Mouse (Mus musculus): ENCODE data around the gene Plekha5.
"Not testable (repeated sequence)": the region's sequence is repeated elsewhere in the genome, so short reads cannot be mapped to it uniquely, and the experiment has no call there.

Plekha5 gene

GRCm38 (mm10) chr6:140580170-140580569, 156.3 kb downstream of the Plekha5 start:
- no peak for DNase-seq

- DNase-seq, result no peak
These were observed 162.9 kb downstream of the Plekha5 start for GRCm38 (mm10) chr6:140586714-140587259.

DNA sequence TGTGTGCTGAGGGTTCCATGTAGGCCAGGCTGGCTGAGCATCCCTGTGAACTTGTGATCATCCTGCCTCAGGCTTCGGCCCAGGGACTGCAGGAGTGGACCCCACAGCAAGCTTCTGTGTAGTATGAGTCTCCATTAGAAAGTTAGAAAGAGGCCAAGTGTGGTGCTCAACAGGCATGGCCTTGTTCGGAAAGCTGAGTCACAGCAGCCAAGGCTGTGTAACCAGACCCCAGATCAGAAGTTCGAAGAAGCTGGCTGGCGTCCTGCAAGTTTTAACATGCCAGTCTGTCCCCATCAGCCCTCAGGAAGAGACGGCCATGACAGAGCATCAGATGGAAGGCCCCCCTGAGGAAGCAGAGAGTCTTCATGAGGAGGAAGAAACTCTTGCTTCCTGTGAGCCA, 167.5 kb downstream of the Plekha5 start:
- no peak for DNase-seq

- no peak for DNase-seq
These were observed 168.9 kb downstream of the Plekha5 start for GRCm38 (mm10) chr6:140592713-140593112.

GRCm38 (mm10) chr6:140593420-140594170, 169.7 kb downstream of the Plekha5 start:
- peak; percentile 18 for DNase-seq

DNA sequence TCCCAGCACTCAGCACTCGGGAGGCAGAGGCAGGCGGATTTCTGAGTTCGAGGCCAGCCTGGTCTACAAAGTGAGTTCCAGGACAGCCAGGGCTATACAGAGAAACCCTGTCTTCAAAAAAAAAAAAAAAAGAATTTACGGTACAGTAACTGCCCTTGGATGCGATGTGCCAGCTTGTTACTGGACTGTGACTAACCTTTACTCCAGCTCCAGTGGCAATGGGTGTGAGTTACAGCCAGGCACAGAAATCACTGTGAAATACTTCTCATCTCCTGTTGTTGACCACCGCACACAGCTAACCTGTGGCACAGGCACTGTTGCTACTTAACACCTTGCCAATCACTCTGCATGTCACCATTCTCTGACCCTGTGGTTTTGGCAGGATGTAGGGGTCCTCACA, 171.7 kb downstream of the Plekha5 start:
- DNase-seq, result not testable (repeated sequence)

DNA sequence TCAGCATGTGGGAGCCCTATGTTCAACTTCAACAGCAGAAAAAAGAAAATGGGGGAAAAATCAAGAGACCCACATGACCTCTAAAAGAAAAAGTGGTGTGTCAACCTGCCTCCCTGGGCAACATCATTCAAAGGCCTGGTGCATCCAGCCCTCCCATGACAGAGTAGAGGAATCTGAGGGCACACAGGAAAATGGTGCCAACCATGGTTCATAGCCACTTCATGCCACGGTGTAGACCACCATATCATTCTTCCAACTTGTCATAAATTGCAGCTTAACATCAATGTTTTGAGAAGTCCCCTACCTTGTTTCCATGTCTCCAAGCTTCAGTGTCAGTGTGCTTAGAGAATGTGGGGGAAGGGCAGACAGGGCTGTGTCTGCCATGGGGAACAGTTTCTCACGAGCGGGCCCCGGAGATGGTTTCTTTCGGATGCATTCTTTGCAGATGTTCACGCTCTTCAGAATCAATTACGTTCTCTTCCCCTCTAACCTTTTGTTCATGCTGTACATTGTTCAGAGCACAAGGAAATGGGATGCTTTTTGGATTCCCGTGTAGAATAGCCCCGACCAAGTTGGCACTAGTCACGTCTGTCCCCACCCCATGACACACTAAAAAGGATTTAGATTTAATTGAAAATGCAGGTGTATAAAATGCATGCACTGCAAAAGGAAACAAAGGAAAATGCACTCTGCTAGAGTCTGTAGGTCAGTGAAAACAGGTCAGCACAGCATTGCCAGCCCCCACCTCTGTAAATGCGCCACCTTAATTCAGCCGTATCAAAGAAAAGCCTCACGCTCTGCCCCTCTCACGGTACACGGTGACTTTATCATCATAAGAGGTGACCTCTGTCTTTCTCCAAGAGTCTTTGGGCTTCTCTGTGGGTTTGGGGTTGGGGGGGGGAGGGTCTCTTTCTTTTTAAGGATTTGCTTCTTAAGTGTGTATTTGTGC, 173.8 kb downstream of the Plekha5 start:
- DNase-seq, result no peak

DNA sequence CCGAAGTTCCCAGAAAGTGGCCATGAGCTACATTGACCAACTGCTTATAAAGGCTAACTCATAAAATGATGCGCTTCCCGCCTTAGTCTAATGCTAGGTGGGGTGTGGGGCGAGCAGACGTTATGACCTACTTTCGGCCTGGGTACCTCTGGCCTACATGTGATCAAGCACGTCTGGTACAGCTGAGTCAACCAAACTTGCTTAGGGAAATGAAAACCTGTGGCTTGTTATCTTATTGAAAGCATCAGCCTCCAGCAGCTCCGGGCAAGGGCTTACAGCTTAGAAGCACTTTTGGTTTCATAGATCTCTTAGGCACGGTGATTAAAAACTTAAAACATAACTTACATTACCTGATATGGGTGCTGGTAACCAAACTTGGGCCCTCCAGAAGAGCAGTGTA, 174.7 kb downstream of the Plekha5 start:
- no peak for DNase-seq

DNA sequence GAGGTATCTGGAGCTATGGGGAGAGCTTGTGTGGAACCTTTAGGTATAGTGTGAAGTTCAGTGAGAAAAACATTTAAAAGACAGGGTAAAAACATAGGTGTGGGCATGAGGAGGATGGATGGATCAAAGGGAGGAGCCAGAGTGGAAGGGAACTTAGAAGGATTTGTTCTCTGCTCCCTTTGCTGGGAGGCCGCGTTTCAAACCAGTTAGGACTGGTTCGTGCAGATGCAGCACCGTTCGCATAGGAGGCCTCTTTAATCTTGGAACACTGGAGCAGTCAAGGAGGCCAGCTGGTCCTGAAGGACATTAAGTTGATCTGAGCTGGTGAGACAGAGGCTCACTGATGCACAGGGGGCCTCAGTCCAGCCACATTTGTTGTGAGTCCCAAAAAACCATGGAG, 175.5 kb downstream of the Plekha5 start:
- DNase-seq, result no peak

GRCm38 (mm10) chr6:140600671-140601070, 176.8 kb downstream of the Plekha5 start:
- DNase-seq, result peak; percentile 32

DNA sequence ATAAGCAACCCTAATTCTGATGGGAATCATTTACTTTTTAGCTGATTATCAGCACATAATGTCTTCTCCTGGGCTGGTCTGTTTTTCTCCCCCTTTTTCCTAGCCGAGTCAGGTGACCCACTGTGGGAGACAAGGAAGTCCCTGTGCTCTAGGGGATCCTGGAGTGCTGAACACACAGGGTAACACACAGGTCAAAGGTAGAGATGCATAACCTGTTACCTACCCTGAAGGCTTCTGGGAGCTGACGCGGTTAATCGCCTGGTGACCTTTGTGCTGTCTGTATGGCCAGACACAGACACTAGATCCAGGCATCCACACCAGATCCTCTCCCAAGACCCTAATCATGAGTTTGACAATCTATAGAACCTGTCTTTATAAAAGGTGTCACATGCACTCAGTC, 177.3 kb downstream of the Plekha5 start:
- no peak for DNase-seq

- DNase-seq, result no peak
These were observed 179.5 kb downstream of the Plekha5 start for GRCm38 (mm10) chr6:140603228-140603944.

- not testable (repeated sequence) for DNase-seq
These were observed 181.3 kb downstream of the Plekha5 start for GRCm38 (mm10) chr6:140605173-140605572.

GRCm38 (mm10) chr6:140605732-140606131, 181.9 kb downstream of the Plekha5 start:
- no peak for DNase-seq

DNA sequence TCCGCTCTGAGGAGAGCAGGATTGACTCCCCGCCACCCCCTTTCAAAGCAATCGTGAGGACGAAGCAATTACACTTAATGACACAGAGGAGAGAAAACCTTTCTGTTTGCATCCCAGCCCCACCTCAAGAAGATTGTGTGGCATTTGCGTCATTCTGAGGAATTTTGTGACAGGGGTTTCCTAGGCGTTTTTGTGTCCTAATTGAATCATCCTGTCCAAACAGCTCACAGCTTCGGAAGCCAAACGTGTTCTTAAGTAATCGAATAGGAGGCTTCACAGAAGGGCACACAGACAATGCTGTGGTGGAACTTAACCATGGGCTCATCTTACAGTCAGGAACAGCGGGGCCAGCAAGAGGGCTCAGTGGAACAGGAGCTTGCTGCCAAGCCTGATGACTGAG, 182.7 kb downstream of the Plekha5 start:
- DNase-seq, result no peak

- no peak for DNase-seq
These were observed 184.8 kb downstream of the Plekha5 start for GRCm38 (mm10) chr6:140608666-140609065.

DNA sequence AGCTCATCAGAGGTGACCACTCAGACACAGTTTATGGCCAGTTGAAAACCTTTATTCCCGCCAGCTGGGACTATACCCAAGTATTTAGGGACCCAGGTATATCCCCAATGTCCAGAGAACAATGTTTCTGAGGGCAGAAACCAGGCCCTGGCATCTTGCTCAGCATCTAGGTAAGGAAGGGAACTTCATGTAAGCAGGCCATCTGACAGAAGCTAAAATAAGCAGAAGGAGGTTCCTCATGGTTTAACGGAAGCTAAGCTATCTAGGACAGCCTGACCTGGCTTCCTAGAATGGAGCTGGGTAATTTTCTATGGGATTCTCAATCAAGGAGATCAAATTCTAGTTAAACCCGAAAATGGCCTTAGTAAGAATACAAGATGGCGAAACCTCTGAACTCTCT, 185.7 kb downstream of the Plekha5 start:
- no peak for DNase-seq

- no peak for DNase-seq
These were observed 186.3 kb downstream of the Plekha5 start for GRCm38 (mm10) chr6:140610117-140610516.

DNA sequence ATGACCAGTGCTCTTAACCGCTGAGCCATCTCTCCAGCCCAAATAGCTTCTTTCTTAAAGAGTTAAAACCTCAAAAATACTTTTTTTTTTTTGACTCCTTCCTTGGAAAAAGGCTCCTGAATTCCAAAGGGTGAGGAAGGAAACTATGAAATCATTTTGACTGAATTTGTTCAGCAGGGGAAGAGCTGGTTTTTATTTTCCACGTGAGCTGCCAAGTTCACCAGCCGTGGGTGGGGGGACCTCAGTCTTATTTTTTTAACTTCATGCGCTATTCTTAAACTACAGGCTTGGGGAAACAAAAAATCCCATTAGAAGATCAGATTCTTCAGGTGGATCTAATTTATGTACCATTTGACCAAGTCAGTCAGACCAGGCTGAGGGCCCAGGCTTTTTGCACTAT, 187.4 kb downstream of the Plekha5 start:
- no peak for DNase-seq

- no peak for DNase-seq
These were observed 188.1 kb downstream of the Plekha5 start for GRCm38 (mm10) chr6:140611893-140612473.

GRCm38 (mm10) chr6:140613822-140614221, 190.0 kb downstream of the Plekha5 start:
- DNase-seq, result no peak

GRCm38 (mm10) chr6:140614711-140615110, 190.9 kb downstream of the Plekha5 start:
- DNase-seq, result no peak
